Mouse (Mus musculus) intestine, embryonic 16.5 days (tissue): Measurements from ENCODE around the gene Copg2. TPM values are rescaled to one million over a fixed set of nuclear protein-coding genes. Genes with fewer than 3 reads are reported as not detected.

Source experiments
- ATAC-seq: fragments of 200-750 bp; cut with Nextera tagmentation; 2 replicates; pipeline ENCODE4 v1.8.0; 2017; ENCODE audit warnings: moderate TSS enrichment, moderate library complexity
- H3K27ac ChIP-seq: fragments of 300-500 bp; sonication (generic); 2 replicates; pipeline ENCODE4 v1.5.1; 2014; ENCODE audit warnings: mild to moderate bottlenecking, low read length
- H3K27me3 ChIP-seq: fragments of 300-500 bp; sonication (generic); replicated peaks from 2 replicates; pipeline ENCODE4 v1.6.1; 2014; ENCODE audit warnings: low read length, control low read depth, mixed read lengths; ENCODE audit not compliant: control insufficient read depth, insufficient read depth
- H3K36me3 ChIP-seq: fragments of 300-500 bp; sonication (generic); 2 replicates; pipeline ENCODE4 v1.6.1; 2014; ENCODE audit warnings: low read length, control low read depth; ENCODE audit not compliant: control insufficient read depth, insufficient read depth
- H3K4me1 ChIP-seq: fragments of 300-500 bp; sonication (generic); 2 replicates; pipeline ENCODE4 v1.6.1; 2014; ENCODE audit warnings: low read length, control low read depth, mixed read lengths; ENCODE audit not compliant: control insufficient read depth, insufficient read depth
- H3K4me2 ChIP-seq: fragments of 300-500 bp; sonication (generic); 2 replicates; pipeline ENCODE4 v1.6.1; 2014; ENCODE audit warnings: low read depth, low read length, control low read depth
- H3K4me3 ChIP-seq: fragments of 300-500 bp; sonication (generic); 2 replicates; pipeline ENCODE4 v1.5.1; 2014; ENCODE audit warnings: mild to moderate bottlenecking, low read length
- H3K9ac ChIP-seq: fragments of 300-500 bp; sonication (generic); 2 replicates; pipeline ENCODE4 v1.6.1; 2014; ENCODE audit warnings: low read depth, low read length
- H3K9me3 ChIP-seq: fragments of 300-500 bp; sonication (generic); 2 replicates; pipeline ENCODE4 v1.6.1; 2016; ENCODE audit warnings: low read length, control low read depth; ENCODE audit not compliant: control insufficient read depth
- WGBS: fragments of 180-500 bp; shearing (Covaris S2); extraction: QIAGEN DNeasy Blood & Tissue Kit; methylation state at CpG from one replicate; pipeline ENCODE4 v1.1.7; 2014; 5-methylcytosine and 5-hydroxymethylcytosine counted together
- polyA plus RNA-seq: library from polyadenylated mRNA; unstranded; fragments of >200 nt; fragmentation: Nextera tagmentation; extraction: Ambion mirVana; gene quantifications from 2 replicates; pipeline ENCODE4 v1.2.1, GENCODE M21; 2015

Copg2 gene
- polyA plus RNA-seq, 1 experiment from 2014 or later = 17.1 TPM

DNA sequence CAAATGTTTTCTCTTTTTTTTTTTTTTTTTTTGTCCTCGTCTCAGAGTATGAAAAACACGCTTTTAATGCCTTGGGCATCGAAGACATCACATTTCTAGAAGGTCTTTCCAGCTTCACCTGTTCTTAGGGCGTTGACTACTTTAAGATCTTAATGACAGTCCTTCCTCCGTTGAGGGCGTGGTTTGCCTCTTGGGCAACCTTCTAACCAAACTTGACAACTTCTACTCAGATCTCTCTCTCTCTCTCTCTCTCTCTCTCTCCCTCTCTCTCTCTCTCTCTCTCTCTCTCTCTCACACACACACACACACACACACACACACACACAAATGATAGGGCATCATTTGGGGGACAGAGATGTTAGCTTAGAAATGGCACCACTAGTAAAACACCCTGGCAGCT is 926 bp upstream of the Copg2 start:
- Histone ChIP-seq H3K4me3 (no peak overlapping the region), H3K9me3 (no peaks in the 10 kb centered on the region), H3K4me1 (peaks cover 3% of the 10 kb centered on the region; the same call in 1 of the 2 replicates), H3K9ac (no peak overlapping the region), H3K27me3 (no peaks in the 10 kb centered on the region), H3K36me3 (no peaks in the 10 kb centered on the region), H3K4me2 (no peak overlapping the region), H3K27ac (no peak overlapping the region)
- no peak for ATAC-seq
- WGBS = 63% methylated on average over 6 of the region's 6 CpGs

DNA sequence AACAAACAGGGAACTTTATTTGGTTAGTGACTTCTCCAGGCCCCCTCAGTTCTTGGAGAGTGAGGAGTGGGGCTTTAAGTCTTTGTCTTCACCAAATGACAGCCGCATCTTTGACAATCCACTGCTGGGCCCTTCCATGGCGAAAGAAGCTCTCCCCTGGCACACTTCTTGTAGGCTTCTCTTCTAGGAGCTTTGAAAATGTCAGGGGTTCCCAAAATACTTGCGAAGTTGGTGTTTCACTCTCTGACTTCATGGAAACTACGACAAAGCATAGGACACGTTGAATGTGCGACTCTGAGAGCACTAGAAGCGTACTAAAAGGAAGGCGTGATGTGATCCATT is 363 bp upstream of the Copg2 start:
- no peak for ATAC-seq
- no peaks in the 10 kb centered on the region for H3K27me3 ChIP-seq
- WGBS = 17% methylated on average over 8 of the region's 8 CpGs

DNA sequence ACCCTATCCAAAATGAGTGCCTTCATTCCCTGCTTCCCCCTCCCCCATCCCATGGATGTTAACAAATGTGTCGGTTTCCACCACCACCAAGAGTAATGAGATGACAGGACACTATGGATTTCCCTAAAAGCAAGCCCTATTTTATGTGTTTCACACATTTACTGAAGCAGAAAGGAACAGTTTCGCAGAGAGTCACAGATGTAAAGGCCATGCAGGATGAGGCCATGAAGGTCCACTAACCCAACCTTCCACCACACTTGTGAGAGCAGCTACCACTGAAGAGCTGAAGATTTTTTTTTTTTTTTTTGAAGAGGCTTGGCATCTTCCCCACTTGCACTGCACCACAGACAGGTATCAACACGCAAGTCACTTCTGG is 787 bp downstream of the Copg2 start:
- no peaks in the 10 kb centered on the region for H3K27me3 ChIP-seq
- peak overlapping the region; percentile 95 for H3K27ac ChIP-seq
- peak overlapping the region; percentile 63 for H3K4me2 ChIP-seq
- H3K9me3 ChIP-seq = no peaks in the 10 kb centered on the region
- no peaks in the 10 kb centered on the region for H3K36me3 ChIP-seq
- peak overlapping the region; percentile 83 for H3K9ac ChIP-seq
- H3K4me1 ChIP-seq = peaks cover 3% of the 10 kb centered on the region; the same call in 1 of the 2 replicates
- ATAC-seq = no peak
- H3K4me3 ChIP-seq = peak overlapping the region; percentile 78
- 20% methylated on average over 3 of the region's 3 CpGs for WGBS

More for the DNA sequence above, 363 bp upstream of the Copg2 start:
- Histone ChIP-seq H3K9me3 (no peaks in the 10 kb centered on the region), H3K9ac (peak overlapping the region; percentile 71), H3K4me3 (peak overlapping the region; percentile 78), H3K36me3 (no peaks in the 10 kb centered on the region), H3K4me2 (peak overlapping the region; percentile 64), H3K4me1 (peaks cover 3% of the 10 kb centered on the region; the same call in 1 of the 2 replicates), H3K27ac (peak overlapping the region; percentile 50; the same call in 1 of the 2 replicates)

DNA sequence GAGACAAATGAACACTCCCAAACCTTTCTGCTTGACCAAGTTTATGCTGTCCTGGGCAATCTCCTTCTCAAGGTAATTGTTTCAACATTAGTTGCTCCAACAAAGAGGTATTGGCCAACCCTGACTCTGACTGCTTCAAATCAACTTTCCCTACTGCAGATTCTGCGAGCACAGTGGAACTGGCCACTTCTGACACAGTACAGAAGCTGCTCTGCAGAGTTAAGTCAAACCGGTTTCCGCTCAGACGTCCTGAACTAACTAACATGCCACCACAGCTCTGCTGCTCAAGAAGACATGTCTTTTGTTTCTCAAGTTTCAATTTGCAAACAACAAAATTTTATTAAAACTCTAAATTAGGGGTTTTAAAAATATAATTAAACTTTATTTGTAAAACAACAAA is 3.5 kb downstream of the Copg2 start:
- WGBS = 67% methylated on average over 4 of the region's 4 CpGs
- no peak overlapping the region for H3K27ac ChIP-seq
- no peak for ATAC-seq
- peaks cover 3% of the 10 kb centered on the region; the same call in 1 of the 2 replicates for H3K4me1 ChIP-seq
- no peaks in the 10 kb centered on the region for H3K36me3 ChIP-seq
- H3K4me2 ChIP-seq = no peak overlapping the region
- H3K27me3 ChIP-seq = no peaks in the 10 kb centered on the region
- no peak overlapping the region for H3K4me3 ChIP-seq
- no peaks in the 10 kb centered on the region for H3K9me3 ChIP-seq
- no peak overlapping the region for H3K9ac ChIP-seq

DNA sequence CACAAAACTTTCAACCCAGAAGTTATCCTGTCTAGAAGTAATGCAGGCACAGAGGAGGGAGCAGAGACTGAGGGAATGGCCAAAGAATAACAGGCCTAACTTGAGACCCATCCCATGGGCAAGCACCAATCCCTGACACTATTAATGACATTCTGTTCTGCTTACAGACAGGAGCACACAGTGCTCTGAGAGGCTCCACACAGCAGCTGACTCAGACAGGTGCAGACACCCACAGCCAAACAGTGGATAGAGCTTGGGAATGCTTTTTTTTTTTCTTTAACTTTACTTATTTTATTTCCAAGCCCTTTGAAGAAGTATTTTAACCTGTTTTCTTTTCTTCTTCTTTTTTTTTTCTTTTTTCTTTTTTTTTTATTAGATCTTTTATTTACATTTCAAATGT is 4.8 kb downstream of the Copg2 start:
- H3K4me2 ChIP-seq = no peak overlapping the region
- no peak for ATAC-seq
- H3K27ac ChIP-seq = no peak overlapping the region
- H3K4me3 ChIP-seq = no peak overlapping the region
- H3K4me1 ChIP-seq = peaks cover 3% of the 10 kb centered on the region; the same call in 1 of the 2 replicates
- H3K36me3 ChIP-seq = no peaks in the 10 kb centered on the region
- no peak overlapping the region for H3K9ac ChIP-seq
- H3K27me3 ChIP-seq = no peaks in the 10 kb centered on the region
- no peaks in the 10 kb centered on the region for H3K9me3 ChIP-seq

DNA sequence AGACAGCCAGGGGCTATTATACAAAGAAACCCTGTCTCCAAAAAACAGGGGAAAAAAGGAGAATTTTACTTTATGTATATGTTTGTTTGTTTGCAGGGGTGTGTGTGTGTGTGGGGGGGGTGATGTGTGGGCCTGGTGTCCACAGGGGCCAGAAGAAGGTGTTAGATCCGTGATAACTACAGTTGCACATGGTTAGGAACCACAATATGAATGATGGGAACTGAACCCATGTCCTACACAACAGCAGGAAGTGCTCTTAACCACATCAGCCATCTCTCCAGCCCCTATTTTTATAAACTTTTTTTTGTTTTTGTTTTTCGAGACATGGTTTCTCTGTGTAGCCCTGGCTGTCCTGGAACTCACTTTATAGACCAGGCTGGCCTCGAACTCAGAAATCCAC is 11.7 kb downstream of the Copg2 start:
- Histone ChIP-seq H3K27me3 (no peaks in the 10 kb centered on the region), H3K9me3 (no peaks in the 10 kb centered on the region), H3K4me2 (no peak overlapping the region), H3K4me3 (no peak overlapping the region), H3K9ac (no peak overlapping the region), H3K36me3 (no peaks in the 10 kb centered on the region), H3K27ac (no peak overlapping the region), H3K4me1 (no peaks in the 10 kb centered on the region)
- 96% methylated on average over 3 of the region's 3 CpGs for WGBS
- no peak for ATAC-seq

DNA sequence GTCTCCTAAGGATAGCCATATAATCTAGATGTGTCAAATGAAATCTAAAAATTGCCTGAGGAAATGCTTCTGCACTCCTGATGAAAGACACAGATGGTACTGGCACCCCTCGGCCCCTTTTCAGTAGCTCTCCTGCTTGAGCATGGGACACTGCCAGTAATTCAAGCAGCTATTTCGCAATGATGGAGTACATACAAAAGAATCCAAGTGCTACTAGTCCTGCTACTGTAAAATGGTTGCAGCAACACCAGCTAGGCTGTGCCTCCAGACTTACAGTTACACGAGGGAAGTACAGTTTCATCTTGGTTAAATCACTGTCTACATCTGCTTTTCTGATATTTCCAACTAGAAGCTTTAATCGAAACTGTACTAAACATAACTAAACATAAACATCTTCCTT is 13.1 kb downstream of the Copg2 start:
- no peak for ATAC-seq
- Histone ChIP-seq H3K9ac (no peak overlapping the region), H3K9me3 (no peaks in the 10 kb centered on the region), H3K4me3 (no peak overlapping the region), H3K4me2 (no peak overlapping the region), H3K4me1 (no peaks in the 10 kb centered on the region), H3K36me3 (no peaks in the 10 kb centered on the region), H3K27me3 (no peaks in the 10 kb centered on the region), H3K27ac (no peak overlapping the region)
- 84% methylated on average over 4 of the region's 4 CpGs for WGBS

DNA sequence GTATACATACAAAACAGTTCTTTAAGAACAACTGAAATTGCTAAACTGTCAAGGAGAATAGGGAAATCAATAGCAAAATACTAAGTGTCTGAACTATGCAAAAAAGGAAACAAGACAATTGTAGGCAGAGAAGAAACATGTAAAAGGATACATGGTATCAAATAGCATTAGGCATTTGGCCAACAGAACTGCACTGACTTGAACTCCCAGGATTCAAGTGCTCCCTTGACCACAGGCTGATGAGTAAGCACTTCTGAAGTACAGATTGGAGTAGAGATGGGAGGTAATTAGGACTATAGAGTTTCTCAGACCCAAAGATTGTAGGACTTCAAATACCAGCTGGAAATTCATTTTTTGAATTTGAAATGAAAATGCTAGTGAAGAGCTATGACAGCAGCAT is 19.9 kb downstream of the Copg2 start:
- no peak for ATAC-seq
- no peak overlapping the region for H3K9ac ChIP-seq

DNA sequence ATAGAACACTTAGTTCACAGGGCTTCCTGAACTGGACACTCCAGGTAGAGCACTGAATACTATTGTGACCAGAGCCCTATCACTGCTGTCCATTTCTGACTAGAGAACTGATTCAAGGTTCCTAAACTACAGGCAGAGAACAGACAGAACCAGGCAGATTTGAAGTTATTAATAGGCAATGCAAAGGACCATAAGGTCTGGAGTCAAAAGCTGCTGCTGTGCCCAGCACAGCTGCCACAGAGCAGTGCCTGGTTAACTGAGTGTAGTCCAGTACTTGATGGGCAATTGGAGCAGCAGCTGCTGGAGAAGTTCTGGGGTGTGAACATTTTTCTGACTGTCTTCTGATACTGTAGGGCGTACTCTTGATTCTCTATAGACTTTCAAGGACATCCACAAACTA is 30.1 kb downstream of the Copg2 start:
- Histone ChIP-seq H3K27ac (no peak overlapping the region), H3K4me1 (no peaks in the 10 kb centered on the region), H3K4me2 (no peak overlapping the region), H3K9me3 (no peaks in the 10 kb centered on the region), H3K36me3 (no peaks in the 10 kb centered on the region), H3K9ac (no peak overlapping the region), H3K27me3 (no peaks in the 10 kb centered on the region), H3K4me3 (no peak overlapping the region)
- 92% methylated on average over 1 of the region's 1 CpGs for WGBS
- no peak for ATAC-seq

More for the DNA sequence above, 19.9 kb downstream of the Copg2 start:
- no peak overlapping the region for H3K4me2 ChIP-seq
- H3K4me3 ChIP-seq = no peak overlapping the region
- H3K4me1 ChIP-seq = no peaks in the 10 kb centered on the region
- no peak overlapping the region for H3K27ac ChIP-seq
- no peaks in the 10 kb centered on the region for H3K27me3 ChIP-seq
- H3K9me3 ChIP-seq = no peaks in the 10 kb centered on the region
- H3K36me3 ChIP-seq = no peaks in the 10 kb centered on the region

DNA sequence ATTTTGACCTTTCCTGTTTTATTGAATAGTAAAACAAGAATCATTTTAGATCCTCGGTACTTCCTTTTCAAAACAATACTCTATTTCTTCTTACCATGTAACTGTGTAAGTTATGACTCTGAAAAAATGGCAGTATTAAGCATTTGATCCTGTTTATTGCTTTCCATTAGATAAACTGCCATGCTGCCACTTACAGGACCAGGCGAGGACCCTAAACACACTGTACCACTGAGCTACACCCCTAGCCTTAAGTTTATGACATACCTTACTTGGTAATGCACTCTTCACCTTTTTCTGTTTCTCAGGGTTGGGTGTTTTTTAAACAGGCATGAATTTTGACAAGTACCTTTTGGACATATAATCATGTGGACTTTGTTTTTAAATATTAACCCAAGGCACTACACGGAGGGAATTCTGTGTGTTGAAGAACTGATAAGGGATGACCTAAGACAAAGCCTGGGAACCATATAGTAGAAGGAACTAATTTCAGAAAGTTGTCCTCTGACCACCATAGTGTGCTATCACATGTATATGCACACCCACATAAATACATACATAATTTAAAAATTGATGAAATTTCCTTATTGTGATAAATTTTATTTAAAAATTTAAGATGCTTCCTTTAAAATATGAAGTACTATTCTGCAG is 31.4 kb downstream of the Copg2 start:
- no peaks in the 10 kb centered on the region for H3K27me3 ChIP-seq
- no peaks in the 10 kb centered on the region for H3K9me3 ChIP-seq
- H3K4me3 ChIP-seq = no peak overlapping the region
- H3K9ac ChIP-seq = no peak overlapping the region
- no peak overlapping the region for H3K27ac ChIP-seq
- H3K36me3 ChIP-seq = no peaks in the 10 kb centered on the region
- no peak overlapping the region for H3K4me2 ChIP-seq
- 58% methylated on average over 3 of the region's 3 CpGs for WGBS
- ATAC-seq = peak; percentile 93
- H3K4me1 ChIP-seq = no peaks in the 10 kb centered on the region
